Mouse (Mus musculus) adrenal gland (tissue): Measurements from ENCODE around the gene Zfp963.
"Not testable (repeated sequence)": the region's sequence is repeated elsewhere in the genome, so short reads cannot be mapped to it uniquely, and the experiment has no call there.

ENCODE experiments used
- intact Hi-C: fragments of 180-260 bp; cut with DNase I; formaldehyde crosslinking; loops from one replicate; pipeline ENCODE4 v1.15.1; 2025

Gene Zfp963

DNA sequence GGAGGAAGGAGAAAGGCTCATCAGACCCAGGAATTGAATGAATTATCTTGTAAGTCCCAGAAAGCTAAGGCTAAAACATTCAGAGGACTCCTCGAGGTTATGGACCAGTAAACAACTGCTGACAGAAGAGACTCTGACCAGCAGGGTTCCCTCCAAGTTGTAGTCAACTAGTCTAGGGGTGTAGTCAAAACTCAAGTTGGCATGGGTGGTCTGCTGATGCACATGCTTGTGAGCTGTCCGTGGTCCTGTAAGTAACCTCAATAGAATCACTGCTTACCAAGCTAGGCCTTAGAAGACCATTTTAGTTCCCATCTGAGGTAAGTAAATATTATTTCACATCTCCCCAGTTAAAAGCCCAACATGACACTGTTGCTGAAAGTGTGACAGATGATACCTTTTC, 8.5 kb downstream of the Zfp963 start:
- intact Hi-C loops, result no loop called here

DNA sequence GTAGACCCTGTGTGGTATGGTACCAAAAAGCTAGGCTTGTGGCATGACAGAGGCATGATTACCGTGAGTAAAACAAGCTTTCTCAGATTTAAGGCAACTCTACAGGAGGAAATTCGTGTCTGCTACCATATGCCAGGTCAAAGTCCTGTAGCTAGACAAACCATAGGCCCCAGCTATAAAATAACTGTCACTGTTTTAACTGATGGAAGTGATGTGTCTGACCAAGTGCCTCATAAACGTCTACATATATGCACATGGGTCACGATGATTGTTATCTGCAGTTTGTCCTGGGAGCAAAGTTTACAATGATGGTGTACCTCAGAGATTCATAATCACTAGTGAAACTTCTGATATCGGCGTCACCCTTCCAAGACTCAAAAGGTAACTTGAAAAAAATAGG, 9.0 kb downstream of the Zfp963 start:
- intact Hi-C loops, result no loop called here

GRCm38 (mm10) chr8:69735495-69735894, 14.3 kb downstream of the Zfp963 start:
- intact Hi-C loops, result no loop called here

DNA sequence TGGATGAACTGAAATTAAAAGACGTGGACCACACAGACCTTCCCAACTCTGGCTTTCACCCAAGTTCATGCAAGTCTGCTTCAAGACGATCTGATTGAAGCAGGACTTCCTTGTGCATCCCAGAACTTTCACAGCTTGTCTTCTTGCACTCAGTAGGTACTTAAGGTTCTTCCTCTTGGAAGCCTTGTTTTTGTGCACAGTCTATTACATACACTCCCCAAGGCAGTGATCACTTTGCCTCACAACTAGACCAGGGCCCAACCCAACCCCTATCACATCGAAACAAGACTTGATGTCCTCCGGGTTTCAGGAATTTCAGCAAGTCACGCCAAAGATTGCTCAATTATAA, 32.6 kb downstream of the Zfp963 start:
- intact Hi-C loops, result loop anchor here (2.0 kb wide), 1 partner anchor 92 kb away; the partner anchor contains the start of gene Zfp868

DNA sequence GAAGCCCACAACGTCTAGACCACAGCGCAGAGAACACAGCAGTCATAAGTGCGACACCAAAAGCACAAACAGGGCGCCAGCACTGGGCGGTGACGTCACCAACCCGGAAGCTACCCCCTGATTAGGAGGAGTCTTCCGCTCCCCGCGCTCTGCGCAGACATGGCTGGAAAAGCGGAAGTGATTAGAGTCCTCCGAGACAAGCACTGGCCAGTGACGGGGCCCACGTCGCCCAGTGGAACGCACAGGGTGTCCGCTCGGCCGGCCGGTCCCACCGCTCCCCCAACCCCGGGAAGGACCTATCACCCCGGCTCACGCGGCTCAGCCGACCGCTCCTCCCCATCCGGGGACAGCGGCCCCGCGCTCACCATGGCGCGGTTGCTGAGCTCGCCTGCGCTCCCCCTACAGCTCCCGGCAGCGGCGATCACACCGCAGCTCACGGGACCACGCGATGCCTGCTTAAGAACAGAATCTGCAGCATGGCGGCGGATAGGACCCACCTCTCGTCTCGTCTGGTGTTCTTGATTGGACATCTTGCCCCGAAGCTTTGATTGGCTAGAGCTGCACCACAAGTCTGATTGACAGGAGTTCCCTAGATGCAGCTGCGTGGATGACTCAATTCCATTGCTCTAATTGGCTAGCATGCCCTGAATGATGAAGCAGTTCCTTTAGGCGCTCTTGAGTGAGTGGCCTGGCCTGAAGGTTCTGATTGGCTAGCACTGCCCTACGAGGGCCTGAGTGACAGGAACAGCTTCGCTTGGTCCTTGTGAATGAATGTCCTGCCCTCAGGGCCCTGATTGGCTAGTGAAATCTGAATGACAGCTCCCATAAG, 33.2 kb downstream of the Zfp963 start:
- intact Hi-C loops, result loop anchor here (2.0 kb wide), 1 partner anchor 92 kb away; the partner anchor contains the start of gene Zfp868

DNA sequence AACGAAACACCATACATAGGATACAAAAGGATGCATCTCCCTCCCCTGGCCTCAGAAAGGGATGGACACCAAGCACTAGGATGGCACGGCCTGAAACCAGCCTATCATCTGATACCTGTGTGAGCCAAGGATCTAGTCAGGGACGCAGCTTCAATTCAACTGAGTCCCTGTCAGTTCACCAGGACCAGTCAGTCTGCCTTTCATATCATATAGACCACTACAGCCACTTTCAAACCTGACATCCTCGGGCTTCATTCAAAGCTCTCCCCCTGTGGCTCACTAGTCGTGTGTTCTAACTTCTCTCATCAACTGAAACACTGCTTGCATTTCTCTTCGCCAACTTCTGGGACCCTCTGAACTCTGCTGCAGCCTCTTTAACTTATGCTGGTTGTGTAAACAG, 34.4 kb downstream of the Zfp963 start:
- intact Hi-C loops, result no loop called here

GRCm38 (mm10) chr8:69713516-69713915, 36.3 kb downstream of the Zfp963 start:
- intact Hi-C loops, result no loop called here

- intact Hi-C loops, result not testable (repeated sequence)
Observed at GRCm38 (mm10) chr8:69710624-69711023, 39.1 kb downstream of the Zfp963 start, which contains the start of gene Zfp869. Gene Zfp869, minus strand, starts transcription at chr8:69710724.

GRCm38 (mm10) chr8:69701810-69702209, 48.0 kb downstream of the Zfp963 start:
- intact Hi-C loops, result no loop called here
